Mouse (Mus musculus) midbrain, postnatal 0 days (tissue): ENCODE results near the gene Sclt1. TPM values are rescaled to one million over a fixed set of nuclear protein-coding genes. Genes with fewer than 3 reads are reported as not detected.

ENCODE experiments used
- ATAC-seq: fragments of 200-750 bp; cut with Nextera tagmentation; 2 replicates; pipeline ENCODE4 v1.8.0; 2017; ENCODE audit warnings: moderate number of reproducible peaks, mild to moderate bottlenecking, moderate TSS enrichment, moderate library complexity; ENCODE audit not compliant: low FRiP score
- DNase-seq: peaks from one replicate; pipeline ENCODE4 v3.0.0-alpha.2; 2015; ENCODE audit warnings: low spot score
- H3K27ac ChIP-seq: fragments of 300-500 bp; sonication (generic); 2 replicates; pipeline ENCODE4 v1.5.1; 2014; ENCODE audit warnings: low read depth, mild to moderate bottlenecking, low read length, mixed read lengths
- H3K27me3 ChIP-seq: fragments of 300-500 bp; sonication (generic); 2 replicates; pipeline ENCODE4 v1.6.1; 2014; ENCODE audit warnings: low read length, control low read depth, mixed read lengths; ENCODE audit not compliant: insufficient read depth
- H3K36me3 ChIP-seq: fragments of 300-500 bp; sonication (generic); 2 replicates; pipeline ENCODE4 v1.6.1; 2014; ENCODE audit warnings: low read length, control low read depth, mixed read lengths; ENCODE audit not compliant: insufficient read depth
- H3K4me1 ChIP-seq: fragments of 300-500 bp; sonication (generic); 2 replicates; pipeline ENCODE4 v1.6.1; 2014; ENCODE audit warnings: mild to moderate bottlenecking, control low read depth, antibody characterized with exemption, low read length, mixed read lengths; ENCODE audit not compliant: insufficient read depth
- H3K4me2 ChIP-seq: fragments of 300-500 bp; sonication (generic); 2 replicates; pipeline ENCODE4 v1.6.1; 2014; ENCODE audit warnings: low read depth, mild to moderate bottlenecking, low read length, mixed read lengths; ENCODE audit not compliant: poor library complexity, severe bottlenecking
- H3K4me3 ChIP-seq: fragments of 300-500 bp; sonication (generic); 2 replicates; pipeline ENCODE4 v1.5.1; 2014; ENCODE audit warnings: low read depth, mild to moderate bottlenecking, low read length, moderate library complexity
- H3K9ac ChIP-seq: fragments of 300-500 bp; sonication (generic); replicated peaks from 2 replicates; pipeline ENCODE4 v1.6.1; 2014; ENCODE audit warnings: mild to moderate bottlenecking, low read length, moderate library complexity, mixed read lengths; ENCODE audit not compliant: poor library complexity, severe bottlenecking
- H3K9me3 ChIP-seq: fragments of 300-500 bp; sonication (generic); 2 replicates; pipeline ENCODE4 v1.6.1; 2016; ENCODE audit warnings: low read length, control low read depth
- CTCF ChIP-seq: IDR thresholded peaks from 2 replicates; pipeline ENCODE4 v1.5.1; 2016; ENCODE audit warnings: antibody characterized with exemption, mild to moderate bottlenecking
- WGBS: fragments of 180-500 bp; shearing (Covaris S2); extraction: QIAGEN DNeasy Blood & Tissue Kit; methylation state at CpG from one replicate; pipeline ENCODE4 v1.1.7; 2014; 5-methylcytosine and 5-hydroxymethylcytosine counted together
- polyA plus RNA-seq: library from polyadenylated mRNA; unstranded; fragments of >200 nt; fragmentation: Nextera tagmentation; extraction: Ambion mirVana; gene quantifications from 2 replicates; pipeline ENCODE4 v1.2.1, GENCODE M21; 2015
- total RNA-seq: library from RNA; depleted of rRNA; stranded (reverse); fragments of >200 nt; gene quantifications from 2 replicates; pipeline ENCODE4 v1.2.3, GENCODE M21; 2014

Sclt1 gene
- total and polyA plus RNA-seq, 2 experiments from 2014 or later = 16.8 to 18.0 TPM

- Histone ChIP-seq H3K4me1 (0 out of 2 replicates have a peak, but pooled peaks cover 7% of the 10 kb centered on the region), H3K9me3 (no peaks in the 10 kb centered on the region), H3K4me2 (no peak overlapping the region), H3K27me3 (no peaks in the 10 kb centered on the region), H3K9ac (no peak overlapping the region), H3K4me3 (no peak overlapping the region), H3K36me3 (peaks cover 21% of the 10 kb centered on the region), H3K27ac (no peak overlapping the region)
- 93% methylated on average over 10 of the region's 10 CpGs for WGBS
- ATAC-seq = no peak
- no peak for TF ChIP-seq CTCF
- no peak for DNase-seq
Measured at GRCm38 (mm10) chr3:41599226-41599625, 143.1 kb downstream of the Sclt1 start.

GRCm38 (mm10) chr3:41598412-41598811 lies 143.9 kb downstream of the Sclt1 start:
- Histone ChIP-seq H3K27ac (no peak overlapping the region), H3K27me3 (no peaks in the 10 kb centered on the region), H3K9ac (no peak overlapping the region), H3K9me3 (no peaks in the 10 kb centered on the region), H3K4me2 (no peak overlapping the region), H3K4me3 (no peak overlapping the region), H3K36me3 (peaks cover 29% of the 10 kb centered on the region), H3K4me1 (0 out of 2 replicates have a peak, but pooled peaks cover 2% of the 10 kb centered on the region)
- no peak for DNase-seq
- 69% methylated on average over 9 of the region's 9 CpGs for WGBS
- TF ChIP-seq CTCF = no peak
- ATAC-seq = no peak

GRCm38 (mm10) chr3:41597036-41597435 lies 145.3 kb downstream of the Sclt1 start:
- 97% methylated on average over 8 of the region's 8 CpGs for WGBS

GRCm38 (mm10) chr3:41595010-41595409 lies 147.3 kb downstream of the Sclt1 start:
- ATAC-seq = no peak

More at GRCm38 (mm10) chr3:41597036-41597435, 145.3 kb downstream of the Sclt1 start:
- no peak overlapping the region for H3K9ac ChIP-seq
- no peak overlapping the region for H3K4me2 ChIP-seq
- no peak overlapping the region for H3K4me3 ChIP-seq
- peaks cover 37% of the 10 kb centered on the region for H3K36me3 ChIP-seq
- DNase-seq (no peak), ATAC-seq (no peak)
- H3K27me3 ChIP-seq = no peaks in the 10 kb centered on the region
- TF ChIP-seq CTCF = no peak
- no peaks in the 10 kb centered on the region for H3K9me3 ChIP-seq
- H3K4me1 ChIP-seq = no peaks in the 10 kb centered on the region
- H3K27ac ChIP-seq = no peak overlapping the region

GRCm38 (mm10) chr3:41594097-41594879 lies 148.0 kb downstream of the Sclt1 start:
- H3K9me3 ChIP-seq = no peaks in the 10 kb centered on the region
- no peak for TF ChIP-seq CTCF
- H3K36me3 ChIP-seq = peaks cover 46% of the 10 kb centered on the region
- no peaks in the 10 kb centered on the region for H3K27me3 ChIP-seq
- no peak overlapping the region for H3K4me3 ChIP-seq
- H3K4me1 ChIP-seq = no peaks in the 10 kb centered on the region
- no peak for DNase-seq
- WGBS = 86% methylated on average over 9 of the region's 9 CpGs
- ATAC-seq = no peak
- H3K9ac ChIP-seq = no peak overlapping the region
- no peak overlapping the region for H3K4me2 ChIP-seq
- H3K27ac ChIP-seq = no peak overlapping the region

More at GRCm38 (mm10) chr3:41595010-41595409, 147.3 kb downstream of the Sclt1 start:
- Histone ChIP-seq H3K9ac (no peak overlapping the region), H3K4me1 (no peaks in the 10 kb centered on the region), H3K4me3 (no peak overlapping the region), H3K27me3 (no peaks in the 10 kb centered on the region), H3K36me3 (peaks cover 46% of the 10 kb centered on the region), H3K4me2 (no peak overlapping the region), H3K9me3 (no peaks in the 10 kb centered on the region), H3K27ac (no peak overlapping the region)
- no peak for TF ChIP-seq CTCF
- WGBS = 96% methylated on average over 4 of the region's 4 CpGs
- no peak for DNase-seq

- Histone ChIP-seq H3K9me3 (no peaks in the 10 kb centered on the region), H3K9ac (no peak overlapping the region), H3K27ac (no peak overlapping the region), H3K4me3 (no peak overlapping the region), H3K36me3 (peaks cover 44% of the 10 kb centered on the region), H3K27me3 (no peaks in the 10 kb centered on the region), H3K4me1 (no peaks in the 10 kb centered on the region), H3K4me2 (no peak overlapping the region)
- no peak for TF ChIP-seq CTCF
- ATAC-seq (no peak), DNase-seq (no peak)
- WGBS = 82% methylated on average over 7 of the region's 7 CpGs
Measured at GRCm38 (mm10) chr3:41592805-41593204, 149.5 kb downstream of the Sclt1 start.
